Mouse (Mus musculus): ENCODE measurements around the gene Slc2a1. TPM values are rescaled to one million over a fixed set of nuclear protein-coding genes. Genes with fewer than 3 reads are reported as not detected.

Gene Slc2a1
- polyA plus RNA-seq, 1 experiment from 2014 or later, result 128 TPM

DNA sequence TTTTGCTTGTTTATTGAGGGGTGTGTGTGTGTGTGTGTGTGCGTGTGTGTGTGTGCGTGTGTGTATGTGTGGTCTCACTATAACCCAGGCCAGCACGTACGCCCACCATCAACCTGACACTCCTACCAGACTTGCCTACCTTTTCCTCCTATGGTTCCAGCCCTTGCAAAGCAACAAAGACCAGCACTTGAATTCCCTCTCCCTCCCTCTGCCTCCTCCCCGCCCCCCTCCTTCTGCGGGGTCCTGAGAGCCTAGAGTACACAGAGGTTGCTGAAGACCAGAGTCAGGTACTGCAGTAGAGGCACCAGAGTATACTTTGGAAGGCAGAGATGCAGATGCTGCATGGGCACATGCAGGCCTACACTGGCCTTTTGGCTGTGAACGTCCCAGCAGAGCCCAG lies 33.2 kb upstream of the Slc2a1 start:
- H3K36me3 ChIP-seq, result no peaks in the 10 kb centered on the region
- 41% methylated on average over 7 of the region's 7 CpGs for WGBS
- no peak overlapping the region for H3K4me2 ChIP-seq (replicated peaks)
- H3K4me1 ChIP-seq, result peaks cover 26% of the 10 kb centered on the region
- peaks cover 9% of the 10 kb centered on the region for H3K27me3 ChIP-seq (replicated peaks)
- H3K9me3 ChIP-seq, result no peaks in the 10 kb centered on the region
- H3K27ac ChIP-seq, result no peak overlapping the region
- no peak overlapping the region for H3K9ac ChIP-seq
- H3K4me3 ChIP-seq, result no peak overlapping the region
- ATAC-seq (ENCODE audit: low FRiP score, low read depth), result no peak

DNA sequence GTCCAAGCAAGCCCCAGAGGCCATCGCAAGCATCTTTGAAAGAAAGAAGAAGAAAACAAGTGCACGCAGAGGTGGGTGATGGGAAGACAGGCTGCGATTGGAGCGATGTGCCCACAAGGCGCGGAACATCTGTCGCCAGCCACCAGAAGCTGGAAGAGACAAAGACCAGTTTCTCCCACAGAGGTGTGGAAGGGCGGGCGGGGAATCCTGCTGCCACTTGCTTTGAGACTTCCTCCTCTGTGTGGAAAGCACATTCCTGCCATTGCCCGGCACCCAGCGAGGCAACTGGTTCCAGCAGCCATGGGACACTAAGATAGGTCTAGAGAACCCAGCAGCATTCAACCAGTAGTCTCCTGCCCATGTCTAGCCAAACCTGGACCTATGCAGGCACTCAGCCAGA lies 32.2 kb upstream of the Slc2a1 start:
- WGBS, result 81% methylated on average over 11 of the region's 11 CpGs
- H3K4me1 ChIP-seq, result peaks cover 23% of the 10 kb centered on the region
- ATAC-seq (ENCODE audit: low FRiP score, low read depth), result no peak

DNA sequence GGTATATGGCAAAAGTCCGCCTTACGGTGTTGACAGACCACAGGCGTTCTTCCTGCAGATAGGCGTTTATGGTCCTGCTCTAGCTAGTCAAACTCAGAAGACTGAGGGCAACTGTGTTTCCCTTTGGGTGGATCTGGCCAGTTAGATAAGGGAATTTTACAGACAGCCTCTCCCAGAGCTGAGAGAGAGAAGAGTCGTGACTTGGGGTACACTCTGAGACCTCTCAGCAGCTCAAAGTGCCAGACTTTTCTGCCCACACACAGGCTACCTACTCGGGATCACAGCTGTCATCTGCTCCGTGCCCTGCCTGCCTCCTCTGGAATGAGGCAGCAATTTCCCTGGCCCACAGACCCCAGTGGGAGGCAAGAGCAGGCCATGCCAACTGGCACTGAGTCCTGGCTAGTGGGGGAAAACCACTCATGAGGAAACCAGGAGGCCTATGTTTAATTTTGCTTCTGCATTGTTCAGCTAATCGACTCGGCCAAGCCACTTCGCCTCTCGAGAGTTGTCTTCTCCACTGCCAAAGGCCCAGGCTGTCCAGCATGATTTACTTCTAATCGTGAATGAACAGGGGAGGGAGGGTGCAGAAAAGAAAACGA lies 31.3 kb upstream of the Slc2a1 start:
- Histone ChIP-seq H3K9me3 (no peaks in the 10 kb centered on the region), H3K4me2 (replicated peaks) (no peak overlapping the region), H3K9ac (no peak overlapping the region), H3K4me1 (peaks cover 15% of the 10 kb centered on the region), H3K36me3 (no peaks in the 10 kb centered on the region), H3K4me3 (no peak overlapping the region), H3K27me3 (replicated peaks) (peaks cover 9% of the 10 kb centered on the region), H3K27ac (no peak overlapping the region)
- 44% methylated on average over 13 of the region's 13 CpGs for WGBS
- ATAC-seq (ENCODE audit: low FRiP score, low read depth), result no peak

More for the DNA sequence above, 32.2 kb upstream of the Slc2a1 start:
- Histone ChIP-seq H3K4me3 (no peak overlapping the region), H3K4me2 (replicated peaks) (no peak overlapping the region), H3K9ac (no peak overlapping the region), H3K9me3 (no peaks in the 10 kb centered on the region), H3K27me3 (replicated peaks) (peaks cover 9% of the 10 kb centered on the region), H3K27ac (no peak overlapping the region), H3K36me3 (no peaks in the 10 kb centered on the region)

DNA sequence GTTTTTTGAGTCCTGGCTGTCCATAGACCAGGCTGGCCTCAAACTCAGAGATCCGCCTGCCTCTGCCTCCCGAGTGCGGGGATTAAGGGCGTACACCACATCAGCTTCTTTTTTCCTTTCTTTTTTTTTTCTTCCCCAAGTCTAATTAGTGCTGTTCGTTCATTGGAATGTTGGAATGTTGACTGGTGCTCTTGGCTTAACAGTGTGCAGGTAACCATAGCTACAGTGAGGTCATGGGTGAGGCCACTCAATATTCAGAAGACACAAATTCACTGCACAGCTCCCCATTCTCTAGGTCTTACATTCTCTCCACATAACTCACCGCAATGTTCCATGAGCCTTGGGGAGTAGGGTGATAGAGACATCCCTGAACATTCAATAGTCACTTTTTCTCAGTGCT lies 28.6 kb upstream of the Slc2a1 start:
- no peaks in the 10 kb centered on the region for H3K27me3 ChIP-seq (replicated peaks)
- no peak overlapping the region for H3K27ac ChIP-seq
- H3K4me2 ChIP-seq (replicated peaks), result no peak overlapping the region
- no peaks in the 10 kb centered on the region for H3K9me3 ChIP-seq
- no peak for ATAC-seq (ENCODE audit: low FRiP score, low read depth)
- H3K4me1 ChIP-seq, result no peaks in the 10 kb centered on the region; the same call in 1 of the 2 replicates
- H3K36me3 ChIP-seq, result no peaks in the 10 kb centered on the region
- WGBS, result 95% methylated on average over 6 of the region's 6 CpGs
- H3K4me3 ChIP-seq, result no peak overlapping the region
- no peak overlapping the region for H3K9ac ChIP-seq

DNA sequence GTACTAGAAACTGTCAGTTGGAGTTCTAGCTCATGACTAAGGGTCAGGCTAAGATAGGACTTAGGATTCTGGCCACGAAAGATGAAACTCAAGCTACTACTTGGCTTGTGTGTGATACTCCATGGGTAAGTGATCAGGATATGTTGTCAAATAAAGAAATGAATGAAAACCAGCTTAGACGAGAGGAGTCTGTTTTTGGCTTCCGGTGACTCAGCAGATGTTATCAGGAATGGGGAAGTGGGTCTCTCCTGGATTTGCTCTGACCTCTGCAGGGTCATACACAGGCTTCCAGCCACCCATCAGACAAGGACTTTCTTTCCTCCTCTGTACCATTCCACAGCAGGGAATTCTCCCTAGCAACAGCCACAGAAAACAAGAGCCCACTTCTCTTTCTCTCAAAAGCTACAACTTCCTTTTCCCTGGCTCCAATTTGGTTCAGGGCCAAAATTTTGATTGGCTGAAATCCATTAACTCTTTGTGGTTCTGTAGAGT lies 25.7 kb upstream of the Slc2a1 start:
- Histone ChIP-seq H3K36me3 (no peaks in the 10 kb centered on the region), H3K4me1 (no peaks in the 10 kb centered on the region), H3K9ac (no peak overlapping the region), H3K27ac (no peak overlapping the region), H3K9me3 (no peaks in the 10 kb centered on the region), H3K4me3 (no peak overlapping the region), H3K4me2 (replicated peaks) (no peak overlapping the region), H3K27me3 (replicated peaks) (no peaks in the 10 kb centered on the region)
- no peak for ATAC-seq (ENCODE audit: low FRiP score, low read depth)
- 73% methylated on average over 3 of the region's 3 CpGs for WGBS

DNA sequence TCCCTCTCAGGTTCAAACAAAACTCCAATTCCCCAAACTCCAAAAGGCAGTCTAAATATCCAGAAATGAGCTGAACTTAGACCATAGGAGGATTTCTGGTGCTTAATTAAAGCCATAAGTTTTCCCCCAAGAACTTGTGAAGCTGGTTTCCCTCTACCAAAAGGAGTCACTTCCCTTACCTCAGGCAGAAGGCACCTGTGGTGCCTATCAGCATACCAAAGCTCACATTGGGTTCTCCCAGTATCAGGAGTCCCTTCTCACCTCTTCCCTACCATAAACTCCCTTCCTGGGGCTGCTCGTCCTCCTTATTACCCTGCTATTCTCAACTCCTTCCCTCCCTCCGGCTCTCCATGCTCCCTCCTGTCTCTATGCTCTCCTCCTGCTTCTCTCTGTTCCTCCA lies 20.1 kb upstream of the Slc2a1 start:
- no peak overlapping the region for H3K9ac ChIP-seq
- H3K4me1 ChIP-seq, result no peaks in the 10 kb centered on the region
- H3K27ac ChIP-seq, result no peak overlapping the region
- ATAC-seq (ENCODE audit: low FRiP score, low read depth), result no peak
- WGBS, result 37% methylated on average over 2 of the region's 2 CpGs
- no peak overlapping the region for H3K4me3 ChIP-seq
- H3K4me2 ChIP-seq (replicated peaks), result no peak overlapping the region
- H3K27me3 ChIP-seq (replicated peaks), result no peaks in the 10 kb centered on the region
- no peaks in the 10 kb centered on the region for H3K9me3 ChIP-seq
- no peaks in the 10 kb centered on the region for H3K36me3 ChIP-seq

DNA sequence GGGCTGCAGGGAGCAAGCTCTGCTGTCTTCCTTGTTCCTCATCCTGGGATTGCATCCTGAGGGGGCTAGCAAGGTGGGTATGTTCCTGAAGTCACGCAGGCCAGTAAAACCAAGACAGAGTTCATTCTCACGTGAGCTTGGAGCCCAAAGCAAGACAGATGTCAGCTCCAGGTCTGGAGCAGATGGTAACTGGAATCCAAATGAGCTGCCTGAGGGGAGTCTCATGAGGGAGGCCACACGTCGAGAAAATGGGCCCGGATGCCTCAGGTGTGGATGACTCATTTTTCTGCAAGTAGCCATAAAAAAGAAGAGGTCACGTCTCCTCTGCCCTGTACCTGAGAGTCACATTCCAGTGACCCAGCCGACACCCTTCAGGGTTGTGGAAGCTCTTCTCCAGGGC lies 14.6 kb upstream of the Slc2a1 start:
- H3K9ac ChIP-seq, result no peak overlapping the region
- H3K36me3 ChIP-seq, result no peaks in the 10 kb centered on the region
- no peak overlapping the region for H3K4me2 ChIP-seq (replicated peaks)
- no peak overlapping the region for H3K27ac ChIP-seq
- H3K4me3 ChIP-seq, result no peak overlapping the region
- no peak for ATAC-seq (ENCODE audit: low FRiP score, low read depth)
- H3K4me1 ChIP-seq, result no peaks in the 10 kb centered on the region
- H3K9me3 ChIP-seq, result no peaks in the 10 kb centered on the region
- no peaks in the 10 kb centered on the region for H3K27me3 ChIP-seq (replicated peaks)
- WGBS, result 64% methylated on average over 7 of the region's 7 CpGs

DNA sequence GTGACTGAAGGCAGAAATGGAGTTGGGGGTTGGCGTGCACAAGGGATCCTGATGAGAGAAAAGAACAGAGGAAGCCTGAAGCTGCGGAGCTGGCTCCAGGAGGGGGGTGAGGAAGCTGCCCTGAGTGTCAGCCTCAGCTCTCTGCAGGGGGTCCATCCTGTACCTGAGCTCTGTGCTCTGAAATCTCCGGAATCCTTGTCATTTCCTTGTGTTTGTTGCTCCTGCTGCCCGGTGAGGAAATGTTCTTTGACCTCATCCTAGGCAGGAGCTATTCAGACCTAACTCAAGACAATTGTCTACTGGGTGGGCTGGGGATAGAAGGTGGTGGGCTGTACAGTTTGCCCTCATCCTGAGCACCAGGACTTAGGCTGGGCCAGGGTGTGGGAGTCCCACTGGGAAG lies 13.5 kb upstream of the Slc2a1 start:
- H3K4me2 ChIP-seq (replicated peaks), result no peak overlapping the region
- H3K27ac ChIP-seq, result no peak overlapping the region

DNA sequence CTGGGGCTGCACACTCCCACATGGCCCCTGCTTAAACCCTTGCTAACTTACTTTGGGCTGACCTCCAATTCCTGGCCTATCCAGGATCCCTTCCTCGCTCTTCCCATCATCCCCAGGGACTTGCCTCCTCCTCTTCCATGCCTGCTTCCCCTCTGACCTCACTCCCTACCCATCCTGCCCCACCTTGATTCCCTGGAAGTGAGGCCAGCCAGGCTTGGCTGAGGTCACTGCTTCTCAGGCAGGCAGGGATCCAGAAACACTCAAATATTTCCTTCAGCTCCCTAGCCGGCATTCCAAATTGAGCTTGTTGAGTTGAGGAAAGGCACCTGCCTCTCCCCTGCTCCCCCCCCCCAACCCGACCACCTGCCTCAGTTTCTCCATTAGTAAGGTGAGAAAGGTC lies 12.1 kb upstream of the Slc2a1 start:
- H3K36me3 ChIP-seq, result no peaks in the 10 kb centered on the region
- no peak for ATAC-seq (ENCODE audit: low FRiP score, low read depth)
- no peaks in the 10 kb centered on the region for H3K4me1 ChIP-seq
- no peak overlapping the region for H3K4me3 ChIP-seq
- H3K9ac ChIP-seq, result no peak overlapping the region
- H3K27ac ChIP-seq, result no peak overlapping the region
- H3K9me3 ChIP-seq, result no peaks in the 10 kb centered on the region
- no peak overlapping the region for H3K4me2 ChIP-seq (replicated peaks)
- H3K27me3 ChIP-seq (replicated peaks), result no peaks in the 10 kb centered on the region
- WGBS, result 80% methylated on average over 3 of the region's 3 CpGs

More for the DNA sequence above, 13.5 kb upstream of the Slc2a1 start:
- H3K9me3 ChIP-seq, result no peaks in the 10 kb centered on the region
- WGBS, result 29% methylated on average over 4 of the region's 4 CpGs
- no peaks in the 10 kb centered on the region for H3K4me1 ChIP-seq
- no peaks in the 10 kb centered on the region for H3K27me3 ChIP-seq (replicated peaks)
- H3K36me3 ChIP-seq, result no peaks in the 10 kb centered on the region
- no peak for ATAC-seq (ENCODE audit: low FRiP score, low read depth)
- no peak overlapping the region for H3K9ac ChIP-seq
- H3K4me3 ChIP-seq, result no peak overlapping the region

DNA sequence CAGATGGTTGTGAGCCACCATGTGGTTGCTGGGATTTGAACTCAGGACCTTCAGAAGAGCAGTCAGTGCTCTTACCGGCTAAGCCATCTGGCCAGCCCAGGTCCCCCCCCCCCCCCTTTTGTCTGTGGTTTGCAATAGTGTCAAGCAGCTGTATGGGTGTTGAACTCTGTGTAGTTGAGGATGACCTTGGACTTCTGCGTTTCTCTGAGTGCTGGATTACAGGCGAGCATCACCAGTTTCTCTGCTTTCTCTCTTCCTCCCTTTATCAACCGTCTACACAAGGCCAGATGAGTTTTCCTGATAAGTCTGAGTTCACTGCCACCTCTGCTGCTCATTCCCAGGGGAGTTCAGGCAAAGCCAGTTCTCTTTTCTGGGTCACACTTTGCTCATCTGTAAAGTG lies 11.1 kb upstream of the Slc2a1 start:
- no peaks in the 10 kb centered on the region for H3K27me3 ChIP-seq (replicated peaks)
- no peak overlapping the region for H3K27ac ChIP-seq
- H3K9ac ChIP-seq, result no peak overlapping the region
- no peaks in the 10 kb centered on the region for H3K36me3 ChIP-seq
- no peak overlapping the region for H3K4me2 ChIP-seq (replicated peaks)
- no peaks in the 10 kb centered on the region for H3K4me1 ChIP-seq
- 94% methylated on average over 4 of the region's 4 CpGs for WGBS
- ATAC-seq (ENCODE audit: low FRiP score, low read depth), result no peak
- H3K9me3 ChIP-seq, result no peaks in the 10 kb centered on the region
- H3K4me3 ChIP-seq, result no peak overlapping the region

DNA sequence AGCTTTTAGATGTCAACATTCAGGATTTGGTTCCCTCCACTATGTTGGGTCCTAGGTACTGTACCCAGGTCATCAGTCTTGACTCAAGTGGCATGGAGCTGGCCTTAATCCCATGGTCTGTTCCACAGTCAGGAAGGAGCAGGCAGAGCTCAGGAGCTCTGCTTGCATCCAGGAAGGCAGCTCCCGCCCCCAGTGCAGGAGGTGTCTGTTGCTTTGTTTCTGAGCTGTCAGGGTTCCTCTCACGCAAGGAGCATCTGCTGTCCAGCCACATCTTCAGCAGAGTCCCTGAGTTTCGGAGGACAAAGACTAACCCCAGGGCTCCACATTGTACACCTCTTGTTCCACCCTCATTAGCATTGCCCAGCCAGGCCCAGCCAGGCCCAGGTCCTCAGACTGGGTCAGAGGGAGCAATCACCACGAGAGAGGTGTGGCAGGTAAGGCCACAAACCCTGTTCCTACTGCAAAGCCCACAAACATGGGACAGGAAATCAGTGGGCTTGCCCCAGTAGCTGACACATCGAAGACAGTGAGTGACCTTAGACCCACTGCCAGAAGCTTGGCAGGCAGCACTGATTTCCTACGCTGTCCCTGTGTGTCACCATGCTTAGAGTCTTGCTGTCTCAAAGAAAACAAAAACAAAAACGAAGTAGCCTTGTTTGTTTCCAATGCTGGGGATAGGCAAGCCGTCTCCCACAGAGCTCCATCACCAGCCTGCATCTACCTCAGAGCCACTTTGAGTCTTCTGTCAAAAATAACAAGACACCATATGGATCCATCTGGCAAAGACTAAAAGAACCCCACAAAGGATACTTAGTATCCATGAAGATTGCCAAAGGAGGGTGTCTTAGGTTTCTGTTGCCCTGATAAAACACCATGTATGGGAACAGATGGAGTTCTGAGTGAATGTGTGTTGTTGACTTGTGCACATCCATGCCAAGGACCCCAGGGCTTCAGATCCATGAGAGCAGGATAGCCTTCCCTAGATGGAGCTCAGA lies 10.0 kb upstream of the Slc2a1 start:
- Histone ChIP-seq H3K9me3 (no peaks in the 10 kb centered on the region), H3K4me3 (no peak overlapping the region), H3K27me3 (replicated peaks) (no peaks in the 10 kb centered on the region), H3K36me3 (no peaks in the 10 kb centered on the region), H3K9ac (no peak overlapping the region), H3K4me1 (no peaks in the 10 kb centered on the region), H3K4me2 (replicated peaks) (no peak overlapping the region), H3K27ac (no peak overlapping the region)
- 67% methylated on average over 8 of the region's 8 CpGs for WGBS
- no peak for ATAC-seq (ENCODE audit: low FRiP score, low read depth)

DNA sequence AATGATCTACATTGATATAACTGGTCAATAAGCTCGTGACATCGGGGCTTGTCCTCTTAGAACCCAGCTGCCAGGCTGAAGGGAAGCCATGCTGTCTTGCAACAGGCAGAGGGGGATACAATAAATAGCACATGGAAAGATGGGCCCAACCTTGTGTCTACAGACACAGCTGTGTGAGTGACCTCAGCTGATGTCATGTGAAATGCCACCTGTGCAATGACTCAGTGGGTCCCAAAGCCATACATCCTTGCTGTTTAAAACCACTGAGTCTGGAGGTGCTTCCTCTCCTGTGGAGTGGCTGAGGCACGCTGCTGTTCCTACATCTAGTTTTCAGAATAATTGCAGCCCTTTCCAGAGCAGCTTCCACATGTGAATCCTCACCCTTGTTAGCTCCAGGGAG lies 7.1 kb upstream of the Slc2a1 start:
- no peak overlapping the region for H3K4me2 ChIP-seq (replicated peaks)
- H3K4me1 ChIP-seq, result peaks cover 11% of the 10 kb centered on the region
- WGBS, result 81% methylated on average over 3 of the region's 3 CpGs
- no peak overlapping the region for H3K9ac ChIP-seq
- H3K27ac ChIP-seq, result no peak overlapping the region
- H3K4me3 ChIP-seq, result no peak overlapping the region
- H3K27me3 ChIP-seq (replicated peaks), result no peaks in the 10 kb centered on the region
- no peak for ATAC-seq (ENCODE audit: low FRiP score, low read depth)
- H3K36me3 ChIP-seq, result no peaks in the 10 kb centered on the region
- H3K9me3 ChIP-seq, result no peaks in the 10 kb centered on the region

Data from neural tube, embryonic 12.5 days (tissue).